Mouse (Mus musculus) midbrain, postnatal 0 days (tissue): ENCODE results near the gene A930018P22Rik. TPM values are rescaled to one million over a fixed set of nuclear protein-coding genes. Genes with fewer than 3 reads are reported as not detected.
"Not testable (repeated sequence)": the region's sequence is repeated elsewhere in the genome, so short reads cannot be mapped to it uniquely, and the experiment has no call there.

Experiments
- ATAC-seq: fragments of 200-750 bp; cut with Nextera tagmentation; 2 replicates; pipeline ENCODE4 v1.8.0; 2017; ENCODE audit warnings: moderate number of reproducible peaks, mild to moderate bottlenecking, moderate TSS enrichment, moderate library complexity; ENCODE audit not compliant: low FRiP score
- DNase-seq: peaks from one replicate; pipeline ENCODE4 v3.0.0-alpha.2; 2015; ENCODE audit warnings: low spot score
- H3K27ac ChIP-seq: fragments of 300-500 bp; sonication (generic); 2 replicates; pipeline ENCODE4 v1.5.1; 2014; ENCODE audit warnings: low read depth, mild to moderate bottlenecking, low read length, mixed read lengths
- H3K27me3 ChIP-seq: fragments of 300-500 bp; sonication (generic); 2 replicates; pipeline ENCODE4 v1.6.1; 2014; ENCODE audit warnings: low read length, control low read depth, mixed read lengths; ENCODE audit not compliant: insufficient read depth
- H3K36me3 ChIP-seq: fragments of 300-500 bp; sonication (generic); 2 replicates; pipeline ENCODE4 v1.6.1; 2014; ENCODE audit warnings: low read length, control low read depth, mixed read lengths; ENCODE audit not compliant: insufficient read depth
- H3K4me1 ChIP-seq: fragments of 300-500 bp; sonication (generic); 2 replicates; pipeline ENCODE4 v1.6.1; 2014; ENCODE audit warnings: mild to moderate bottlenecking, control low read depth, antibody characterized with exemption, low read length, mixed read lengths; ENCODE audit not compliant: insufficient read depth
- H3K4me2 ChIP-seq: fragments of 300-500 bp; sonication (generic); 2 replicates; pipeline ENCODE4 v1.6.1; 2014; ENCODE audit warnings: low read depth, mild to moderate bottlenecking, low read length, mixed read lengths; ENCODE audit not compliant: poor library complexity, severe bottlenecking
- H3K4me3 ChIP-seq: fragments of 300-500 bp; sonication (generic); 2 replicates; pipeline ENCODE4 v1.5.1; 2014; ENCODE audit warnings: low read depth, mild to moderate bottlenecking, low read length, moderate library complexity
- H3K9ac ChIP-seq: fragments of 300-500 bp; sonication (generic); replicated peaks from 2 replicates; pipeline ENCODE4 v1.6.1; 2014; ENCODE audit warnings: mild to moderate bottlenecking, low read length, moderate library complexity, mixed read lengths; ENCODE audit not compliant: poor library complexity, severe bottlenecking
- H3K9me3 ChIP-seq: fragments of 300-500 bp; sonication (generic); 2 replicates; pipeline ENCODE4 v1.6.1; 2016; ENCODE audit warnings: low read length, control low read depth
- CTCF ChIP-seq: IDR thresholded peaks from 2 replicates; pipeline ENCODE4 v1.5.1; 2016; ENCODE audit warnings: antibody characterized with exemption, mild to moderate bottlenecking
- WGBS: fragments of 180-500 bp; shearing (Covaris S2); extraction: QIAGEN DNeasy Blood & Tissue Kit; methylation state at CpG from one replicate; pipeline ENCODE4 v1.1.7; 2014; 5-methylcytosine and 5-hydroxymethylcytosine counted together
- polyA plus RNA-seq: library from polyadenylated mRNA; unstranded; fragments of >200 nt; fragmentation: Nextera tagmentation; extraction: Ambion mirVana; gene quantifications from 2 replicates; pipeline ENCODE4 v1.2.1, GENCODE M21; 2015
- total RNA-seq: library from RNA; depleted of rRNA; stranded (reverse); fragments of >200 nt; gene quantifications from 2 replicates; pipeline ENCODE4 v1.2.3, GENCODE M21; 2014

The A930018P22Rik gene
- total and polyA plus RNA-seq, 2 experiments from 2014 or later = 0.26 TPM; not detected in 1

DNA sequence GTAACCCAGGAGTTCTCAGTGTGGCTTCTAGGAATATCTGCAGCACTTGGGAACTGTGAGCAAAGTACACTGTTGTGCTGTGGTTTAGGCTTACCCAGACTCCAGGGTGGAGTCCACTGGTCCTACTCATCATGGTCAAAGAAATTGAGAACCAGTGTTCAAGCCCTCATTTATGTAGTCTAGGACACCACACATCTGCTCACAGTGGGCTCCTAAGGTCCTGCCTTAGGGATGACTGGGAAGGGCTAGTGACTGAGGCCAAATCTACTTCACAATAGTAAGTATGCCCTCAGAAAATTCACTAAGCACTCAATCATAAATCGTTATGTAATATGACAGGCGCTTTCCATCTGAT lies 23.4 kb upstream of the A930018P22Rik start:
- H3K9ac ChIP-seq = no peak overlapping the region
- no peak for DNase-seq
- no peaks in the 10 kb centered on the region for H3K36me3 ChIP-seq
- H3K4me1 ChIP-seq = no peaks in the 10 kb centered on the region
- WGBS = 96% methylated on average over 2 of the region's 2 CpGs
- ATAC-seq = no peak
- no peak for TF ChIP-seq CTCF
- no peak overlapping the region for H3K4me2 ChIP-seq
- no peak overlapping the region for H3K4me3 ChIP-seq
- no peaks in the 10 kb centered on the region for H3K9me3 ChIP-seq
- no peak overlapping the region for H3K27ac ChIP-seq
- H3K27me3 ChIP-seq = no peaks in the 10 kb centered on the region

DNA sequence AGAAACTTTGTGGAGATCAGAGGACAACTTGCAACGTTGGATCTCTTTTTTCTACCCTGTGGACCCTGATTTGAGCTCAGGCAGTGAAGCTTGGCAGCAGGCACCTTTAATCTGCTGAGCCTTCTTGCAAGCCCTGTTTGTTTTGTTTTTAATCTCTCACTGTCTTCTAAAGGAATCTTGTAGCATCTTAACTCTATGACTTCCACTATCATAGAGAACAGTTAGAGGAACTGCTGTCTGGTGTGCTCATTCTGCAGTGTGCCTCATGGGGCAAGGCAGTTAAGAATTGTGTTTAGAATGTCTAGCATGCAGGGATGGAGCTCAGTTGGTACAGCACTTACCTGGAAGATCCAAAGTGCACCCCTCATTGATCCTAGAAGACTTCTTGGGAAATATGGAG lies 22.6 kb upstream of the A930018P22Rik start:
- DNase-seq = no peak
- no peaks in the 10 kb centered on the region for H3K4me1 ChIP-seq
- ATAC-seq = no peak
- H3K27me3 ChIP-seq = no peaks in the 10 kb centered on the region
- no peak overlapping the region for H3K27ac ChIP-seq
- H3K9me3 ChIP-seq = no peaks in the 10 kb centered on the region
- H3K4me2 ChIP-seq = no peak overlapping the region
- H3K9ac ChIP-seq = no peak overlapping the region
- H3K36me3 ChIP-seq = no peaks in the 10 kb centered on the region
- no peak overlapping the region for H3K4me3 ChIP-seq
- WGBS = 11% methylated on average over 1 of the region's 1 CpGs
- no peak for TF ChIP-seq CTCF

DNA sequence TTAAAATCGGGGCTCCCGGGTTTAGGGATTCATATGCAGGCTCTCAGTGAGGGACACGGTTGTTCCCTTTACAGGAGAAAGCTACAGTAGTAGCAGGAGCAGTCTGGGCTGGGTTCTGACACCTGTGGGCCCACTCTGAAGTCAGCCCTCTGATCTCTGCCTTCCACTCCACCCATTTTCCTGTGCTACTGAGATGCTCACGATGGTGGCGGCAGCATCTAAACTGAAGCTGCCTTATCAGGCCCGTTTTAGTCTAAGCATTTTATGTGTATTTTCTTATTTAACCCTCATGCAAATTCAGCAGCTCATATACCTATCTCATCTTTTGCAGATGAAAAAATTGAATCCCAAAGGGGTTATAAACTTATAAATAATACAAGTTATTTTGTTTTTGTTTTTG lies 17.8 kb upstream of the A930018P22Rik start:
- H3K9ac ChIP-seq = no peak overlapping the region
- H3K36me3 ChIP-seq = no peaks in the 10 kb centered on the region
- H3K4me3 ChIP-seq = no peak overlapping the region
- no peak overlapping the region for H3K4me2 ChIP-seq
- no peak for ATAC-seq
- no peak for DNase-seq
- no peaks in the 10 kb centered on the region for H3K27me3 ChIP-seq
- no peak overlapping the region for H3K27ac ChIP-seq
- WGBS = 86% methylated on average over 6 of the region's 6 CpGs
- no peaks in the 10 kb centered on the region for H3K9me3 ChIP-seq
- H3K4me1 ChIP-seq = no peaks in the 10 kb centered on the region
- no peak for TF ChIP-seq CTCF

DNA sequence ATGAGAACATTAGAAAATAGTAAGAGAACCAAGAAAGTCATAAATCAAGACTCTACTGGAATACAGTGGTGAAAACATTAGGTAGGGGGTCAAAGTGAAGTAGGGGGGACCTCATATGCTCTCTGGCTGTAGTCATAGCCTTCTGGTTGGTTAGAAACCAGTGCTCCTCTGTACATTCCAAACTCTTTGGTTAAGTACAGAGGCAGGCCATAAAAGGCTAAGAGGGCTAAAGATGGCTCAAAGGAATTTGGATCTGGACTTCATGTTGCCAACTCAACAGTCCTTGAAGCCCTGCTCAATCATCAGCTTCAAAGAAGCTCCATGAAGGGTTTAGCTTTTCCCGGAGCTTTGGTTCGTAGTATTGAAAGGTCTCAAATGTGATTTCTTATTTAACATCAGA lies 13.5 kb upstream of the A930018P22Rik start:
- H3K27me3 ChIP-seq, H3K4me3 ChIP-seq, H3K27ac ChIP-seq, H3K9me3 ChIP-seq, DNase-seq, ATAC-seq, H3K4me2 ChIP-seq, H3K36me3 ChIP-seq, H3K4me1 ChIP-seq, H3K9ac ChIP-seq: not testable (repeated sequence)
- WGBS = 88% methylated on average over 2 of the region's 2 CpGs

DNA sequence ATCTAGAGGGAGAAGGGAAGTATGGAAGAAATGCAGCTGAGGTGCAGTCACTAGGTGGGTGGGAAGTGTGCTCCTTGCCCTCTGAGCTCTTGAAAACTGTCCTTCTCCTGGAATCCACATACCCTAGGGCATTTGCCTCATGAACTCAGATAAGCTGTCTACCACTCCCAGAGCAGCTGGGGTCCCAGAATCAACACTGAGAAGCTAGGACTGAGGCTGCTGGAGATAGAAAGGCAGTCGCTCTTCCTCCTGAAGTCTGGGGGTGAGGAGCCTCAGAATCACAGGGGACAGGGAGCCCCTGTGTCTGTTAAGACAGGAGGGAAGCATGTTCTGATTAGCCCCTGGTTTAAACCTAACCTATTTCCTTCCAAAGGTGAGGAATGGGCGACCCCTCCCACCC lies 13.0 kb upstream of the A930018P22Rik start:
- no peak for TF ChIP-seq CTCF
- Histone ChIP-seq H3K9ac (no peak overlapping the region), H3K4me1 (no peaks in the 10 kb centered on the region), H3K9me3 (no peaks in the 10 kb centered on the region), H3K4me3 (no peak overlapping the region), H3K27ac (no peak overlapping the region), H3K27me3 (no peaks in the 10 kb centered on the region), H3K36me3 (no peaks in the 10 kb centered on the region), H3K4me2 (no peak overlapping the region)
- ATAC-seq = no peak
- DNase-seq = no peak
- WGBS = 82% methylated on average over 2 of the region's 2 CpGs

DNA sequence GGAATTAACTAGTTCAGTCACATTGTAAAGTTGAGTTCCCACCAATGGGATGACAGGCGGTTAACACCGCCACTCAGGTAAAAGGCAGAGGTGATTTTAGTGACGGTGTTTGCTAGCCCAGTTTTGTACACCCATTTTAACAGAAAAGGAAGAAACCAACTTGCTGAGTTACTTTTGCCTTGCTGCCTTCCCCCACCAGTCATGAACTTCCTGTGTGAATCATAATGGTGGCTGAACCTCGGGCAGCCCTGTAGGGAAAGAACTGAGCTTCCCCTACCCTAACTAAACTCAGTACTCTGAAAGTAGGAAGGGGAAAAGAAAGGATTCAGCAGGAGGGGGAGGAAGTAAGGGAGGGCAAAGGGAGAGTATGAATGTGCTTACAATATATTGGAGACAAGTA lies 12.5 kb upstream of the A930018P22Rik start:
- DNase-seq (no peak), ATAC-seq (no peak)
- H3K27me3 ChIP-seq = no peaks in the 10 kb centered on the region
- no peaks in the 10 kb centered on the region for H3K4me1 ChIP-seq
- TF ChIP-seq CTCF = no peak
- H3K9me3 ChIP-seq = no peaks in the 10 kb centered on the region
- H3K27ac ChIP-seq = no peak overlapping the region
- H3K9ac ChIP-seq = no peak overlapping the region
- no peak overlapping the region for H3K4me3 ChIP-seq
- H3K36me3 ChIP-seq = no peaks in the 10 kb centered on the region
- H3K4me2 ChIP-seq = no peak overlapping the region
- WGBS = 92% methylated on average over 4 of the region's 4 CpGs

DNA sequence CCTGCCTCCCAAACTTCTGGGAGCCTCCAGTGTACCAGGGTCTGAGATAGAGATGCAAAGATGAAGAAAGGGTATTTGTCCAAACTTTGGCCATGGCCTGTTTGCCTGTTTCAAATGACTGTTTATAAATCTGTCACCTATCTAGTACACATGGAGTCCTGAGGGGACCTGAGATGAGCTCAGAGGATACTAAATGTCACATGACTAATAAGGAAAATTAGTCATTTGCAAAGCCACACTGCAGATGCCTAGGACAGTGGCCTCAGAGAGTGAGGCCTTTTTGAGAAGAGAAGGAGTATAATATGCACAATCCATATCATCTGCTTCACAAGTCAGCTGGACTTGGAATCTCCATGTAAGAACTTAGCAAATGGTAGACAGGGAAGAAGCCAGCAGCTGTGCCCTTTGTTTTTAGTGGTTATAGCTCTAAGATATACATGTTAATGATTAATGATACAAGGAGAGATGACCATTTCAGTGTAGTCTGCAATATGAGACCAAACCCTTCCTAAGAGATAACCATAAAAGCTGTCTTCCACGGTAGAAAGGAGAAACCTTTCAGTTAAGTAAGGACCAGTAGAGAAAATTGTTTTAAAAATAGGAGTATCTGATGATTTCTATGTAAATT lies 11.3 kb upstream of the A930018P22Rik start:
- H3K9ac ChIP-seq, H3K27me3 ChIP-seq, H3K4me3 ChIP-seq, H3K4me1 ChIP-seq, H3K9me3 ChIP-seq, H3K4me2 ChIP-seq, DNase-seq, H3K27ac ChIP-seq, ATAC-seq, H3K36me3 ChIP-seq: not testable (repeated sequence)
- no CpG with 5 or more reads among the region's 1 CpGs for WGBS

DNA sequence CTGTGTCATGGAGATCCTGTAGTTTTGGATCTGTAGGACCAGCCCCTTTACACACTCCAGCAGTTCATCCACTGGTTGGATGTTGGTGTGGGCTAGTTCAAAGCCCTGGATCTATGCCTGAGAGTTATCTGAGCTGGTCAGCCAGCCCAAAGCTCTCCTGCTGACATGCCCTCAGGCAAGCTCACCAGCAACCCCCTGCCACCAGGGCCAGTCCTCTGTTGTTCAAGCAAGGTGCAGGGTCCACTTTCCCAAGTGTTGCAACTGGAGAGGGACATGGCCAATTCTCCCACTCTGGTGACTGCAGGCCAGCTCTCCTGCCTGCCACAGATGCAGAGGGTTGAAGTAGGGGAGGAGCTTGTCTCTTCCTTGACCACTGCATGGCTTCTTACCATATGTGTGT lies 9.0 kb upstream of the A930018P22Rik start:
- not testable (repeated sequence) for H3K4me3 ChIP-seq, DNase-seq, H3K9ac ChIP-seq, H3K4me2 ChIP-seq, ATAC-seq, H3K36me3 ChIP-seq, H3K27ac ChIP-seq, H3K4me1 ChIP-seq, H3K9me3 ChIP-seq, H3K27me3 ChIP-seq
